Mouse (Mus musculus) regulatory T cell (primary cell): ENCODE results near the gene Spaar.

Experiments
- in situ Hi-C: fragments of 300-600 bp; cut with MboI, MseI; formaldehyde crosslinking; loops from one replicate; pipeline ENCODE4 v1.15.1; 2025; ENCODE audit warnings: high pct_unique_total_duplicates

The Spaar gene

GRCm38 (mm10) chr4:43729794-43730550, at the start of gene Spaar:
TSS of gene Spaar (plus strand) at chr4:43730034.
- in situ Hi-C loops, result loop anchor here (10.0 kb wide), 1 partner anchor 125 kb away; the partner anchor contains the start of gene Olfr155

- in situ Hi-C loops, result no loop called here
These were observed 39.8 kb upstream of the Spaar start for GRCm38 (mm10) chr4:43690021-43690420.

GRCm38 (mm10) chr4:43691026-43691425, 38.8 kb upstream of the Spaar start:
- in situ Hi-C loops, result no loop called here

GRCm38 (mm10) chr4:43693806-43694241, 36.0 kb upstream of the Spaar start:
- in situ Hi-C loops, result no loop called here

GRCm38 (mm10) chr4:43694439-43695248, 35.2 kb upstream of the Spaar start:
- in situ Hi-C loops, result no loop called here

GRCm38 (mm10) chr4:43695249-43695671, 34.6 kb upstream of the Spaar start:
- in situ Hi-C loops, result no loop called here

- in situ Hi-C loops, result no loop called here
These were observed 33.3 kb upstream of the Spaar start for GRCm38 (mm10) chr4:43696561-43696960.

GRCm38 (mm10) chr4:43700707-43701106, 29.1 kb upstream of the Spaar start, which contains the start of gene Olfr70:
TSS of gene Olfr70 (minus strand) at chr4:43700807.
- in situ Hi-C loops, result no loop called here

- in situ Hi-C loops, result no loop called here
These were observed 26.4 kb upstream of the Spaar start for GRCm38 (mm10) chr4:43703439-43703838.

GRCm38 (mm10) chr4:43703851-43704250, 26.0 kb upstream of the Spaar start:
- in situ Hi-C loops, result no loop called here

- in situ Hi-C loops, result no loop called here
These were observed 23.8 kb upstream of the Spaar start for GRCm38 (mm10) chr4:43705991-43706390.

- in situ Hi-C loops, result no loop called here
These were observed 20.0 kb upstream of the Spaar start, which contains the start of gene Olfr71 for GRCm38 (mm10) chr4:43709869-43710268. TSS of gene Olfr71 (minus strand) at chr4:43710255.

GRCm38 (mm10) chr4:43711821-43712220, 18.0 kb upstream of the Spaar start:
- in situ Hi-C loops, result no loop called here

GRCm38 (mm10) chr4:43713652-43714219, 16.1 kb upstream of the Spaar start:
- in situ Hi-C loops, result no loop called here

GRCm38 (mm10) chr4:43720491-43721228, 9.2 kb upstream of the Spaar start:
- in situ Hi-C loops, result no loop called here

- in situ Hi-C loops, result no loop called here
These were observed 7.6 kb upstream of the Spaar start for GRCm38 (mm10) chr4:43722191-43722590.

GRCm38 (mm10) chr4:43724764-43725163, 5.1 kb upstream of the Spaar start:
- in situ Hi-C loops, result no loop called here

GRCm38 (mm10) chr4:43726228-43726993, 3.4 kb upstream of the Spaar start:
- in situ Hi-C loops, result no loop called here

GRCm38 (mm10) chr4:43726995-43727394, 2.8 kb upstream of the Spaar start, which contains the start of gene Hrct1:
TSS of gene Hrct1 (plus strand) at chr4:43727188.
- in situ Hi-C loops, result no loop called here

GRCm38 (mm10) chr4:43727718-43728575, 1.9 kb upstream of the Spaar start:
- in situ Hi-C loops, result no loop called here
